Mouse (Mus musculus) small intestine, adult 2 months (tissue): Measurements from ENCODE around the gene Asb16. TPM values are rescaled to one million over a fixed set of nuclear protein-coding genes. Genes with fewer than 3 reads are reported as not detected.

Experiments used
- H3K27ac ChIP-seq: fragments of 200-500 bp; 2 replicates; pipeline ENCODE4 v1.5.1; 2012; ENCODE audit warnings: low read depth, low read length, control low read depth, inconsistent platforms; ENCODE audit not compliant: insufficient read depth
- H3K27me3 ChIP-seq: fragments of 200-500 bp; 2 replicates; pipeline ENCODE4 v1.6.1; 2012; ENCODE audit warnings: mild to moderate bottlenecking, moderate library complexity, low read length, inconsistent platforms; ENCODE audit not compliant: control insufficient read depth, insufficient read depth
- H3K36me3 ChIP-seq: fragments of 200-500 bp; 2 replicates; pipeline ENCODE4 v1.6.1; 2012; ENCODE audit warnings: mild to moderate bottlenecking, low read length, control low read depth, inconsistent platforms; ENCODE audit not compliant: control insufficient read depth, insufficient read depth
- H3K4me1 ChIP-seq: fragments of 200-500 bp; 2 replicates; pipeline ENCODE4 v1.6.1; 2012; ENCODE audit warnings: low read length, inconsistent platforms, mixed read lengths; ENCODE audit not compliant: control insufficient read depth, insufficient read depth, insufficient read length
- H3K4me3 ChIP-seq: fragments of 200-500 bp; 2 replicates; pipeline ENCODE4 v1.5.1; 2012; ENCODE audit warnings: low read depth, mild to moderate bottlenecking, control low read depth, inconsistent platforms, low read length, moderate library complexity
- CTCF ChIP-seq: fragments of 200-500 bp; IDR thresholded peaks from 2 replicates; pipeline ENCODE4 v1.5.1; 2012; ENCODE audit warnings: low read depth, mild to moderate bottlenecking, control low read depth, inconsistent platforms, low read length, moderate library complexity, mixed read lengths; ENCODE audit not compliant: insufficient replicate concordance, insufficient read length; ENCODE audit errors: extremely low read depth
- POLR2A ChIP-seq: fragments of 200-500 bp; IDR thresholded peaks from 2 replicates; pipeline ENCODE4 v1.6.1; 2012; ENCODE audit warnings: low read depth, mild to moderate bottlenecking, control low read depth, inconsistent platforms, low read length, moderate library complexity
- WGBS: fragments of 180-500 bp; shearing (Covaris S2); methylation state at CpG from one replicate; pipeline ENCODE4 v1.1.7; 2018; 5-methylcytosine and 5-hydroxymethylcytosine counted together
- polyA plus RNA-seq: library from polyadenylated mRNA; depleted of rRNA; stranded (reverse); fragments of >200 nt; gene quantifications from 2 replicates; pipeline ENCODE4 v1.2.3, GENCODE M21; 2012

Gene Asb16
- polyA plus RNA-seq, 1 experiment = 0.29 TPM

DNA sequence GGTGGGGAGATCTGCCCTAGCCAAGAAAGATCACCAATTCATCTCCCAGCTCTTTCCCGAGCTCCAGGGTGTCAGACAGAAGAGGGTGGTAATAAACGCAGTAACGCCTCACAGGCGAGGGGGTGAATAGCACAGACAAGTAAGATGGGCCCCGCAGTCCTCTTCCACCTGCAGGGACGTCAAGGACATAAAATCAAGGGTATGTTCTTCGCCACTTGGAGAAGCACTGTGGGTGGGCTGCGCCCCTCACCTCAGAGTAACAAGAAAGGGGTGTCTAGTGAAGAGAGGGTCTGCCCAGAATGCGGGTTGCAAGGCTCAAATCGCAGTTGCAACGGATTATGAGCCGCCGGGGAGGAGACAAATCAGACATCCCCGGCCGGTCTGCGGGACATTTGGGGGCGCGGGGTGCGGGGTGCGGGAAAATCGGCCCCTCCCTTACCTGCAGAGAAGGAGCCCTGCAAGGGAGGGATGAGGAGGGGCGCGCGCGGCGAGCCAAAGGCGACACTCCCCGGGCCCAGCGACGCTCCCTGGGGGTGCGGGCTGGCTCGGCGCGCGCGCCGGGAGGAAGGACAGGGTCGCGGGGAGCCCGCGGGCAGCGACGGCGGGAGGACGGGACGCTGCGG, 39.1 kb upstream of the Asb16 start:
- 0 out of 2 replicates have a peak overlapping the region, but pooled peaks have one; percentile 9 for H3K27ac ChIP-seq
- peak overlapping the region; percentile 82 for H3K4me3 ChIP-seq
- peaks cover 10% of the 10 kb centered on the region; the same call in 1 of the 2 replicates for H3K4me1 ChIP-seq
- no peaks in the 10 kb centered on the region for H3K27me3 ChIP-seq
- TF ChIP-seq CTCF = no peak
- TF ChIP-seq POLR2A = no peak
- 1% methylated on average over 47 of the region's 47 CpGs for WGBS
- H3K36me3 ChIP-seq = no peaks in the 10 kb centered on the region

DNA sequence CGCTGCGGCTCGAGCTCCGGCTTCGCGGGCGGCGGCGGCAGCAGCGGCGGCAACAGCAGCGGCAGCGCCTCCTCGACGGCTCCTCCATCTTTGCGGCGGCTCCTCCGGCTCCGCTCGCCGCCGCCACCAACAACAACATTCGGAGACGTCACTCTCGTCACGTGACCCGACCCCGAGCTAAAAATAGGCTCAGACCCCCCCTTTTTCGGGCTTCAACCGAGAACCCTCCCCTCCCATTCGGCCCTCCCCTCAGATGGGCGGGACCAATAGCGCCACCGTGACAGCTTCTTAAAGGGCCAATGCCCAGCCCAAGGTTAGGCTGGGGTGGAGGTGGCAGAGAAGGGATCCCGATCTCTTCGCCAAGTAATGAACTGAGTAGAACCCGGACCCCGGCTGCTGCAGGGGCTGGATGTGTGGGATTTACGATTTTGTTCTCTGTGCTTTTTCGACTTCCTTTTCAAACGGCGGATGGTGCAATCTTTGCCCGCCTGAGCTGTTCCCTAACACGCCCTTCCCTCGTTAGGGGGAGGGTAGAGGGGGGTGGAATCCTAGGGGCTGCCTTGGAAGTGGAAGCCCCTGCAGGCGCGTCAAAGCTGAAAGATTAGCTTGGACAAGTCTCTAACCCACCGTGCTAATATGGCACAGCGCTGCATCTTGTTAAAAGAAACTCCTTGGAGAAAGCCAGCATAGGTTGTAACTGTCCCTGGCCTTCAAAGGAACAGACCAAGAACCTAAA, 38.4 kb upstream of the Asb16 start, which contains the start of gene Hdac5:
TSS of gene Hdac5 (minus strand) at position 161 of the 736 bp plus-strand sequence.
- Histone ChIP-seq H3K27me3 (no peaks in the 10 kb centered on the region), H3K36me3 (no peaks in the 10 kb centered on the region), H3K4me1 (peaks cover 10% of the 10 kb centered on the region; the same call in 1 of the 2 replicates), H3K4me3 (peak within 1 kb of the TSS; percentile 82), H3K27ac (peak within 1 kb of the TSS; percentile 14; the same call in 1 of the 2 replicates)
- TF ChIP-seq POLR2A (peak; percentile 36; the same call in 1 of the 2 replicates), CTCF (no peak)
- 1% methylated on average over 49 of the region's 49 CpGs for WGBS

DNA sequence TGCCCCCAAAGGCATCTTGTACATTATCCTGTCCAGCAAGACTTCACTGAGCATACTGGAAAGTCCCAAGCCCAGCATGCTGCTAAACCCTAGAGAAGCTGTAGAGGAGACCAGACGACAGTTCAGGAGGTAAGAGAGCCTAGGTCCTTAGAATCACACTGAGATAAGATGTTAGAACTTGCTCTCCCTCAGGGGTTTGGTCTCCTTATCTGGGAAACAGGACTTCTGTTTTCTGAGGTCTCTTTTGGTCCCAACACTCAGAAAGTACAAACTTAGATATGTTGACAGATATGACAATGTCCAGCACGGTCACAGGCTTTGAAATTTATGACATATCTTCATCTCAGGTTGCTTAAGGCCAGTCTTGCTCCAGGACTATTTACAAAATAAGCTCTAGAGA, 32.5 kb upstream of the Asb16 start:
- no peak overlapping the region for H3K27ac ChIP-seq
- TF ChIP-seq CTCF (no peak), POLR2A (no peak)
- H3K4me1 ChIP-seq = peaks cover 2% of the 10 kb centered on the region; the same call in 1 of the 2 replicates
- 57% methylated on average over 2 of the region's 2 CpGs for WGBS
- H3K4me3 ChIP-seq = no peak overlapping the region
- H3K27me3 ChIP-seq = no peaks in the 10 kb centered on the region
- no peaks in the 10 kb centered on the region for H3K36me3 ChIP-seq

DNA sequence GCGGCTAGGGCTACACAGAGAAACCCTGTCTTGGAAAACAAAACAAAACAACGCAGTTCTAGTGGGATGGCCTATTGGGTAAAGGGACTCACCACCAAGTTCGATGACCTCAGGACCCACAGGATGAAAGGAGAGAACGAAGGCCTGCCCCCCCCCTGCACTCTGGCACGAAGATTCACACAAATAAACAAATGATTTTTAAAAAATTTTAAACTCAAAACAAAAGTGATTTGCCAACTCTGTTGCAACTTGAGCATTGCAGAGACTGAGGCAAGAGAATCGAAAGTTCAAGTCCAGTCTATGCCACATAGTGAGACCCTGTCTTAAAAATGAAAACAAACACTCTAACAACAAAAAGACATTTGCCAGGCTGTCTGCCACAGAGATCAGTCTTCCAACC, 27.9 kb upstream of the Asb16 start:
- no peak for TF ChIP-seq CTCF
- 79% methylated on average over 6 of the region's 6 CpGs for WGBS
- no peaks in the 10 kb centered on the region for H3K36me3 ChIP-seq
- H3K27ac ChIP-seq = no peak overlapping the region
- H3K27me3 ChIP-seq = no peaks in the 10 kb centered on the region
- H3K4me3 ChIP-seq = no peak overlapping the region
- H3K4me1 ChIP-seq = peaks cover 6% of the 10 kb centered on the region; the same call in 1 of the 2 replicates

DNA sequence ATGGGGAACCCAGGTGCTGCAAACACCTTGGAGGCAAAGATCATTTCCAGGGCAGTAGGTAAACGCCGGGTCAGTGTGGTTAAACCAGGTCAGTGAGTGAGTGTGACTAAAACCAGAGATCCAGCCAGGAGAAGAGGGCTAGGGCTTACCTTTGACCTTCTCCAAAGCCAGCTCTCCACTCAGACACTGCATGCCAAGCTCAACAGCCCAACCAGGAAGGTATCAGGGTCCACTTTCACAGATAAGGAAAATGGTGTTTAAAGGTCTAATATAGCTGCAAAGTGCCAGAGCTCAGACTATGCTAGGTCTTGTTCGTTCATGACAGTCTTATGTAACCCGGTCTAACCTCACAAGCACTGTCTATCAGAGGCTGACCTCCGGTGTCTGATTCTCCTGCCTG, 27.3 kb upstream of the Asb16 start:
- peak overlapping the region; percentile 74 for H3K27ac ChIP-seq
- no peak overlapping the region for H3K4me3 ChIP-seq
- no peaks in the 10 kb centered on the region for H3K36me3 ChIP-seq
- H3K27me3 ChIP-seq = no peaks in the 10 kb centered on the region
- no peak for TF ChIP-seq POLR2A
- H3K4me1 ChIP-seq = peaks cover 6% of the 10 kb centered on the region; the same call in 1 of the 2 replicates
- 31% methylated on average over 5 of the region's 5 CpGs for WGBS

DNA sequence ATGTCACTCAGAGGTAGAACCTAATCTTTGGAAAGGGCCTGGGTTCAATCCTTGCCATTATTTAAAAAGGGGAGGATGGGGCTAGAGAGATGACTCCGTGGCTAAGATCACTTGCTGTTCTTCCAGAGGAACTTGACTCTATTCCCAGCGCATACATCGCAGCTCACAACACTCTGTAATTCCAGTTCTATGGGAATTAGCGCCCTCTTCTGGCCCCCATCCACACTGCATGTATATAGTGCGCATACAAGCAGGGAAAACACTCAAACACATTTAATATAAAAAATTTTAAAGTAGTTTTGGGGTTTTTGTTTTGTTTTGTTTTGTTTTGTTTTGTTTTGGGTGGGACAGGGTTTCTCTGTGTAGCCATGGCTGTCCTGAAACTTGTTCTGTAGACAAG, 26.7 kb upstream of the Asb16 start:
- H3K36me3 ChIP-seq = no peaks in the 10 kb centered on the region
- peak overlapping the region; percentile 74; the same call in 1 of the 2 replicates for H3K27ac ChIP-seq
- H3K4me3 ChIP-seq = no peak overlapping the region
- peaks cover 6% of the 10 kb centered on the region; the same call in 1 of the 2 replicates for H3K4me1 ChIP-seq
- WGBS = 74% methylated on average over 5 of the region's 5 CpGs
- H3K27me3 ChIP-seq = no peaks in the 10 kb centered on the region
- TF ChIP-seq POLR2A (no peak), CTCF (peak; percentile 6; the same call in 1 of the 2 replicates)

DNA sequence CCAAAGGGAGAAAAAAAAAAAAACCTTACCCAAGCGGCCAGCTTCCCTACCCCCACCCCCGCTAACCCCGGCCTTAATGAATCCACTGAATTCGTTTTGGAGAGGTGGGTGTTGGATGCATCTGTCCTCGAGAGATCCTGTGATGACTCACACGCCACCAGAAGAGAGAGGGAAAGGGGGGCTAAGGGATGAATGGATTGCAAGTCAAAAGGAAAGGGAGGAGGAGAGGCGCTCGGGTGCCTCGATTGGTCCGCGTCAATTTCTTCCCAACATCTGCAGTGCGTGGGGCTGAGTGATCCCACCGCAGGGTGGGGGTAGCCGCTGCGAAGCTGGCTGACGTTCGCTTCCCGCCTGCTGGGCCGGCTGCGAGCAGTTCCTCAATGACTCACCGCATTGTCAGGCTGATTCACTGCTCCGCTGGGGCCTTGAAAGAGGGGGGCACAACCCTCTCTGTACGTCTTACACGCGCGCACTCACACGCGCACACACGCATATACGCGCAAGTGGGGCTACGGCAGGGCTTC, 23.6 kb upstream of the Asb16 start:
- Histone ChIP-seq H3K36me3 (no peaks in the 10 kb centered on the region), H3K27me3 (no peaks in the 10 kb centered on the region), H3K4me3 (peak overlapping the region; percentile 41), H3K4me1 (peaks cover 6% of the 10 kb centered on the region), H3K27ac (no peak overlapping the region)
- WGBS = 2% methylated on average over 32 of the region's 32 CpGs
- TF ChIP-seq CTCF = no peak
- no peak for TF ChIP-seq POLR2A
